ENCODE assay signal across 9 mouse cellular contexts in genomic region chr12:3926127-3926526, GRCm38 (mm10). TPM values are rescaled to one million over a fixed set of nuclear protein-coding genes. Genes with fewer than 3 reads are reported as not detected.
DNase-seq lines count a peak whose midpoint lies in the region; ATAC-seq and TF ChIP-seq lines count a peak whose summit lies in the region.
"Had no signal": no experiment of that assay in that cellular context is flagged by ENCODE, and none has a peak within 500 bp of the region (broad histone marks: within the 10 kb centered on the region; RNA-seq: fewer than 3 reads in every experiment).

No protein-coding gene starts in this region.

- H3K4me1 ChIP-seq in forebrain, embryonic 11.5 days (replicated peaks; ENCODE audit: control insufficient read depth, insufficient read depth, low read length), result 0 out of 2 replicates have a peak, but pooled peaks cover 2% of the 10 kb centered on the region
- peaks cover 5% of the 10 kb centered on the region for H3K4me1 ChIP-seq in forebrain, embryonic 12.5 days
- H3K4me1 ChIP-seq in cerebellum, adult 2 months (ENCODE audit: control insufficient read depth, insufficient read depth, low read length), result no peaks in the 10 kb centered on the region; the same call in 1 of the 2 replicates
- H3K4me1 ChIP-seq in lung, embryonic 16.5 days (replicated peaks; ENCODE audit: control insufficient read depth, insufficient read depth, low read length), result no peaks in the 10 kb centered on the region
- no peaks in the 10 kb centered on the region for H3K4me1 ChIP-seq in small intestine, adult 2 months (ENCODE audit: control insufficient read depth, insufficient read depth, insufficient read length, low read length)

- 4% methylated on average over 1 of the region's 1 CpGs for WGBS in forebrain, embryonic 11.5 days
- WGBS in forebrain, embryonic 12.5 days, result 0% methylated on average over 1 of the region's 1 CpGs
- 0% methylated on average over 1 of the region's 1 CpGs for WGBS in cerebellum, adult 2 months
- WGBS in lung, embryonic 16.5 days, result 0% methylated on average over 1 of the region's 1 CpGs
- WGBS in small intestine, adult 2 months, result 6% methylated on average over 1 of the region's 1 CpGs

- H3K4me3 ChIP-seq in forebrain, embryonic 11.5 days (ENCODE audit: low read depth, low read length), result no peak overlapping the region
- no peak overlapping the region for H3K4me3 ChIP-seq in forebrain, embryonic 12.5 days (replicated peaks)
- no peak overlapping the region for H3K4me3 ChIP-seq in cerebellum, adult 2 months (replicated peaks; ENCODE audit: insufficient read depth, low read depth, low read length)
- H3K4me3 ChIP-seq in lung, embryonic 16.5 days (ENCODE audit: low read length), result no peak overlapping the region
- no peak overlapping the region for H3K4me3 ChIP-seq in small intestine, adult 2 months (ENCODE audit: low read depth, low read length)
- H3K4me3 ChIP-seq: lung, embryonic 15.5 days had no signal

- H3K9ac ChIP-seq in forebrain, embryonic 11.5 days (ENCODE audit: low read length), result no peak overlapping the region
- H3K9ac ChIP-seq in forebrain, embryonic 12.5 days, result no peak overlapping the region
- no peak overlapping the region for H3K9ac ChIP-seq in lung, embryonic 16.5 days (ENCODE audit: low read length)
- H3K9ac ChIP-seq: lung, embryonic 15.5 days had no signal

- H3K9me3 ChIP-seq in forebrain, embryonic 11.5 days (ENCODE audit: control insufficient read depth, low read length), result no peaks in the 10 kb centered on the region
- H3K9me3 ChIP-seq in forebrain, embryonic 12.5 days, result no peaks in the 10 kb centered on the region
- H3K9me3 ChIP-seq in lung, embryonic 16.5 days (ENCODE audit: control insufficient read depth, low read length), result no peaks in the 10 kb centered on the region
- H3K9me3 ChIP-seq: lung, embryonic 15.5 days had no signal

- ATAC-seq in forebrain, embryonic 11.5 days (replicated peaks; ENCODE audit: low FRiP score), result no peak
- no peak for ATAC-seq in forebrain, embryonic 12.5 days (ENCODE audit: low FRiP score)
- ATAC-seq in lung, embryonic 16.5 days (ENCODE audit: low read depth), result peak; percentile 36; the same call in 1 of the 2 replicates

- peak; percentile 76 for DNase-seq in forebrain, embryonic 11.5 days (ENCODE audit: low spot score)
- peak; percentile 72 for DNase-seq in MN1 (ENCODE audit: low spot score)
- peak; percentile 72 to 80 for DNase-seq in cerebellum, adult 2 months
- DNase-seq in gastrocnemius, postnatal 10 days, result peak; percentile 77
- DNase-seq in kidney, postnatal 10 days, result peak; percentile 87

- H3K27me3 ChIP-seq in forebrain, embryonic 11.5 days (ENCODE audit: control insufficient read depth, insufficient read depth, low read length), result no peaks in the 10 kb centered on the region
- 0 out of 2 replicates have a peak, but pooled peaks cover 5% of the 10 kb centered on the region for H3K27me3 ChIP-seq in forebrain, embryonic 12.5 days
- no peaks in the 10 kb centered on the region for H3K27me3 ChIP-seq in cerebellum, adult 2 months (ENCODE audit: control insufficient read depth, insufficient read depth, low read length)
- no peaks in the 10 kb centered on the region for H3K27me3 ChIP-seq in lung, embryonic 16.5 days (ENCODE audit: control insufficient read depth, insufficient read depth, low read depth, low read length)
- H3K27me3 ChIP-seq in small intestine, adult 2 months (ENCODE audit: control insufficient read depth, insufficient read depth, low read length), result no peaks in the 10 kb centered on the region
- H3K27me3 ChIP-seq: lung, embryonic 15.5 days had no signal

- no peak overlapping the region for H3K4me2 ChIP-seq in forebrain, embryonic 11.5 days (ENCODE audit: low read depth, low read length, severe bottlenecking)
- no peak overlapping the region for H3K4me2 ChIP-seq in forebrain, embryonic 12.5 days
- H3K4me2 ChIP-seq in lung, embryonic 16.5 days (ENCODE audit: low read depth, low read length), result no peak overlapping the region
- H3K4me2 ChIP-seq: lung, embryonic 15.5 days had no signal

- TF ChIP-seq POLR2A in cerebellum, adult 2 months (IDR thresholded peaks at IDR 0.05; ENCODE audit: borderline replicate concordance, insufficient read depth, low read length), result no peak
- TF ChIP-seq POLR2A in small intestine, adult 2 months (IDR thresholded peaks at IDR 0.05; ENCODE audit: low read depth, low read length), result no peak

- TF ChIP-seq CTCF in cerebellum, adult 2 months (IDR thresholded peaks at IDR 0.05; ENCODE audit: borderline replicate concordance, insufficient read depth, low read depth, low read length), result peak; percentile 79
- peak; percentile 81; the same call in 1 of the 2 replicates for TF ChIP-seq CTCF in small intestine, adult 2 months (IDR thresholded peaks at IDR 0.05; ENCODE audit: extremely low read depth, insufficient read length, insufficient replicate concordance, low read depth, low read length)

- H3K27ac ChIP-seq in forebrain, embryonic 11.5 days (ENCODE audit: low read depth, low read length), result no peak overlapping the region
- H3K27ac ChIP-seq in forebrain, embryonic 12.5 days, result no peak overlapping the region
- no peak overlapping the region for H3K27ac ChIP-seq in cerebellum, adult 2 months (ENCODE audit: insufficient read depth, low read length)
- no peak overlapping the region for H3K27ac ChIP-seq in lung, embryonic 16.5 days (ENCODE audit: low read length)
- no peak overlapping the region for H3K27ac ChIP-seq in small intestine, adult 2 months (ENCODE audit: insufficient read depth, low read depth, low read length)
- H3K27ac ChIP-seq: lung, embryonic 15.5 days had no signal

- H3K36me3 ChIP-seq in forebrain, embryonic 11.5 days (ENCODE audit: control insufficient read depth, insufficient read depth, low read length), result no peaks in the 10 kb centered on the region
- H3K36me3 ChIP-seq in forebrain, embryonic 12.5 days (replicated peaks), result no peaks in the 10 kb centered on the region
- no peaks in the 10 kb centered on the region for H3K36me3 ChIP-seq in lung, embryonic 16.5 days (ENCODE audit: control insufficient read depth, insufficient read depth, low read length)
- no peaks in the 10 kb centered on the region for H3K36me3 ChIP-seq in small intestine, adult 2 months (ENCODE audit: control insufficient read depth, insufficient read depth, low read length)
- H3K36me3 ChIP-seq: lung, embryonic 15.5 days had no signal

RNA-seq across cellular contexts. Expression of gene Pomc, which starts 28.6 kb away (rescaled TPM):
- polyA plus RNA-seq in forebrain, embryonic 11.5 days (2014; fragmentation: Nextera tagmentation; extraction: Ambion mirVana), result 6.4 and 7.0 TPM in 2 replicates
- polyA plus RNA-seq in forebrain, embryonic 12.5 days (2016; fragmentation: Nextera tagmentation; extraction: Ambion mirVana), result 7.3 and 8.8 TPM in 2 replicates
- polyA plus RNA-seq in cerebellum, adult 2 months (2012; rRNA removed), result 3.0 and 4.1 TPM in 2 replicates
- total RNA-seq in gastrocnemius, postnatal 10 days (2021), result under 1 TPM; 0.49 to 0.54 TPM
- 2.6 and 3.1 TPM in 2 replicates for polyA plus RNA-seq in lung, embryonic 16.5 days (2015; fragmentation: Nextera tagmentation; extraction: Ambion mirVana)
- 0.10 and 0.20 TPM in 2 replicates for polyA plus RNA-seq in small intestine, adult 2 months (2012; rRNA removed)
